Mouse (Mus musculus) right cerebral cortex, adult 18-20 months (tissue): Measurements from ENCODE around the gene Mapkbp1.
A peak's percentile ranks its signal among the peaks of the same experiment; 100 is the strongest.

Experiments
- DNase-seq: peaks from one replicate; pipeline ENCODE4 v3.0.0; 2022; ENCODE audit warnings: mixed read lengths

The Mapkbp1 gene

GRCm38 (mm10) chr2:119972537-119972879 lies at the start of gene Mapkbp1:
Gene Mapkbp1, plus strand, starts transcription at chr2:119972699.
- DNase-seq, result no peak

DNA sequence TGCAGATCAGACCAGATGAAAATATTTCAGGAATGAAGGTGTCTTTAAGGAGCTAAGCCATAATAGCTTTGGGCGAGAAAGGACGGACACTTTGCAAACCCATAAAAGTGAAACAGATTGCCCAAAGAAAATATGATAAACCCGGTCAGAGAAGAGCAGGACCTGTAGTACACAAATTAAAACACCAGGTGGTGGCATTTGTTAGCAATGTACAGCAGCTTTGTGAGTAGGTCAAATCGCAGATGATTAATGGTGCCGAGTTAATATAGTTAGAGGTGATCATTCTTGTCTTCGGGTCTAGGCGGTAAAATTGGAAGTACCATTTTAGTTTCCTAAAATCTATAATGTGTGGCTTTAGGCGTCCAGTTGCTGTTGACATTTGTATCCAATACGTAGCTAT lies 1.9 kb upstream of the Mapkbp1 start:
- peak; percentile 35 for DNase-seq

DNA sequence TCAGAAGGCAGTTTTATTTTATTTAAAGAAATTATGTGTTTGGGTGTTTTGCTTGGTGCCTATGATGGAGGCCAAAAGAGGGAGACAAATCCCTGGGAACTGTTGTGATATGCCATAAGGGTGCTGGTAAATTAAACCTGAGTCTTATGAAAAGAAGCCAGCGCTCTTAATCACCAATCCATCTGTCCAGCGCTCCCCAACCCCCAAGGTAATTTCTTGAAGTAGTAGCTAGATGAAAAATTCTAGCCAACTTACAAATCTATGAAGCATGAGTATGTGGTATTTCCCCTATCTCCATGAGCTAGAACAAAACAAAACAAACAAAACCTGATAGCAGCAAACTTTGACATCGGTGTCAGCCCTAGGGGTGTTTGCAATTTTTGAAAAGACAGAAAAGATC lies 1.2 kb upstream of the Mapkbp1 start:
- DNase-seq, result no peak

- DNase-seq, result peak; percentile 97
Observed at GRCm38 (mm10) chr2:119971837-119972536, 512 bp upstream of the Mapkbp1 start.

- no peak for DNase-seq
Observed at GRCm38 (mm10) chr2:119980343-119980986, 8.0 kb downstream of the Mapkbp1 start.

DNA sequence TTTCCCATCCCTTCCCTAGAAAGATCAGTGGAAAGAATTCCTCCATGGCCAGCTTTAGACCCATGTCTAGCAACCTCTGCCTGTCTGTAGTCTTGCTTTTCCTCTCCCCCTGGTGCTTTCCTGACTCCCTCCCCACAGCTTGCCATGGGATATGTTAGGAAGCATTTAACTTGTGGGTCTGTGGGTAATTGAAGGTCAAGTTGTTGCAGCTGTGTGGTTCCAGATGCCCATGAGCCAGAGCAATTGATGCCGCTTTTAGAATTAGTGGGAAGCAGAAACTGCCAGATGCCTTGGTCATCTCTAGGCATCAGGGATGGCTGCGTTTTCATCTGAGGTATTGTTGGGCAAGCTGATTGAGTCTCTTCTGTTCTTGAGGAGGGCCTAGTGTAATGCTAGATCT lies 9.1 kb downstream of the Mapkbp1 start:
- DNase-seq, result no peak

GRCm38 (mm10) chr2:119985871-119986270 lies 13.4 kb downstream of the Mapkbp1 start:
- no peak for DNase-seq

DNA sequence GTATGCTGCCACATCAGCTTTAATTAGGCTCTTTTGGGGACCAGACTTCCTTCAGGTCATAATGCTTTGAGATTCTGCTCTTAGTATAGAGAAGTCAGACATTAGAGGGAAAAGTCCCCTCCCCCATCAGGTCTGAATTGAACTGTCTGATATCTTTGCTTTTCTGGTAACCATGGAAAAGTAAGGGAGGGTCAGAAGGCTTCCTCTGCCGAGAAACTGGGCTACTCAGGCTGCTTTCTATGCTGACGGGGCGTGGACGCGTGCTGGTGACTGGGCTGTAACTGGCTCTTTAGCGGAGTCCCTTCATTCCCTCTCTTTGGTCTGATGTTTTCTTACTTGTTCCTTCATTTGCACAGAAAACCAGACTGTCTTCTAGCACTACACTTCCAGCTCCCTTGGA lies 13.9 kb downstream of the Mapkbp1 start:
- DNase-seq, result no peak

DNA sequence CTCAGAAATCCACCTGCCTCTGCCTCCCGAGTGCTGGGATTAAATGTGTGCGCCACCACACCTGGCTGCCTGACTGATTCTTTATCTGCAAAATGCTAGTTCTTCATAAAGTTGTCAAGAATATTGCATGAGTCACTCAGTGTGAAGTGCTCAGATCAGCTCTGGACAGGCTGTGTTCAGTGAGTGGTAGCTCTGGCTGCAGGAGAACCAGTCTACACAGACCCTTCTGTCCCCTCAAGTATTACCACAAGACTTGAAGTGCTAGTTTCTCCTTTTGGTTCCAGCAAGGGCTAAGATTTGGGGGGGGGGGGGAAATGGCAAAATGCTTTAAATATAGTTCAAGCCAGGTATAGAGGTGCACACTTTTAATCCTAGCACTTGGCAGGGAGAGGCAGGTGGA lies 14.9 kb downstream of the Mapkbp1 start:
- DNase-seq, result no peak

- DNase-seq, result no peak
Observed at GRCm38 (mm10) chr2:119988952-119989351, 16.5 kb downstream of the Mapkbp1 start.

- DNase-seq, result no peak
Observed at GRCm38 (mm10) chr2:119990881-119991280, 18.4 kb downstream of the Mapkbp1 start.

- DNase-seq, result no peak
Observed at GRCm38 (mm10) chr2:119992349-119992748, 19.9 kb downstream of the Mapkbp1 start.

DNA sequence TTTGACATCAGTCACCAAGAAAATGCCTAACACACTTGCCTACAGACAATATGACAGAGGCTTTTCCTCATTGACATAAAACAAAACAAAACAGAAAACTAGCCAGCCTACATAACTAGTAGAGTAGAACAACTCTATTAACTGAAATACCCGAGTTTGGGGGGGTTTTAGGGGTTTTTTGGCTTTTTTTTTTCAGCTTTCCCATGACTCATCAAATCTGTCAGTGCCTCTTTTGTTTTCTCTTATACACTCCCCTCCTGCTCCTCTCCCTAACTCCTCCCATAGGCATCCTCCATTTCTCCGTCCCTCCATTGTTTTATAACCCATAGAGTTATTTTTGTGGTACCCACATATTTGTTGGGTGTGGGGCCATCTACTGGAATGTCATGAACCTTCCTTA lies 21.0 kb downstream of the Mapkbp1 start:
- no peak for DNase-seq

DNA sequence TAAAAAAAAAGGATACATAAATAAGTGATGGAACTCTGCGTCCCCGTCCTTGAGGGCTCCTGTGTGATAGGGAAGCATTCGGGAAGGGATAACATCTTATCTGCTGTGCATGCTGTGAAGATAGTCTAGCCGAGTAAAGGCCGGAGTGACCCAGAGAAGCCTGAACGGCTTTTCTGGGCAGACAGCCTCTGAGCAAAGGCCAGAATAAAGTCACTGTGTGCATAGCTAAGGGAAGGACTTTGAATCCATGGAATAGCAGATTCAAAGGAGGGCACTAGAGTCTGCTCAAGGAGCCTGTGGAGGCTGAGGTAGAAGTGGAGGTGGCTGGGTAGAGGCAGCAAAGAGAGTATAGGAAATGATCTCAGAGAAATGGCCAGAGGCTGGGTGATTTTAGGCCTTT lies 22.3 kb downstream of the Mapkbp1 start:
- no peak for DNase-seq

- DNase-seq, result peak; percentile 20
Observed at GRCm38 (mm10) chr2:119995391-119996281, 23.1 kb downstream of the Mapkbp1 start.

- DNase-seq, result no peak
Observed at GRCm38 (mm10) chr2:119997354-119997753, 24.9 kb downstream of the Mapkbp1 start.

GRCm38 (mm10) chr2:119999731-120000130 lies 27.2 kb downstream of the Mapkbp1 start:
- no peak for DNase-seq

GRCm38 (mm10) chr2:120000882-120001584 lies 28.5 kb downstream of the Mapkbp1 start:
- DNase-seq, result no peak

DNA sequence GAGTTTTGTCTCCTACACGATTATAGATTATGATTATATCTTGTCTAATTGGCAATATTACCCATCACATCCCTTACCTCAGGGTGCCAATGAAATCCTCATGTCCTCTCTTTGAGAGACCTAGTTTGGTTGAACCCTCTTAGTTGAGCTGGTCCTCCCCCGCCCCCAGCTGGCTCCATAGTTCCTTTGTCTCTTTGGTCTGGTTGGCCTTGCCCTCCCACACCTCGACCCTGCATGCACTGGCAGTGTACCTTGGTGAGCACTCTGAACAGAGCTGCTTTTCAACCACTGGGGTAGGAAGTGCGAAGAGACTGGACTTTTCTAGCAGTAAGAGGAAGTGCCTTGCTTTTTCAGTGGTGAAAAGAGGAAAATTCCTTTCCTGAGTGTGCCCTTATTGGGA lies 29.5 kb downstream of the Mapkbp1 start:
- DNase-seq, result no peak

- DNase-seq, result no peak
Observed at GRCm38 (mm10) chr2:120003970-120004369, 31.5 kb downstream of the Mapkbp1 start.

GRCm38 (mm10) chr2:120006696-120007095 lies 34.2 kb downstream of the Mapkbp1 start:
- no peak for DNase-seq

- DNase-seq, result no peak
Observed at GRCm38 (mm10) chr2:120007680-120008210, 35.2 kb downstream of the Mapkbp1 start.

DNA sequence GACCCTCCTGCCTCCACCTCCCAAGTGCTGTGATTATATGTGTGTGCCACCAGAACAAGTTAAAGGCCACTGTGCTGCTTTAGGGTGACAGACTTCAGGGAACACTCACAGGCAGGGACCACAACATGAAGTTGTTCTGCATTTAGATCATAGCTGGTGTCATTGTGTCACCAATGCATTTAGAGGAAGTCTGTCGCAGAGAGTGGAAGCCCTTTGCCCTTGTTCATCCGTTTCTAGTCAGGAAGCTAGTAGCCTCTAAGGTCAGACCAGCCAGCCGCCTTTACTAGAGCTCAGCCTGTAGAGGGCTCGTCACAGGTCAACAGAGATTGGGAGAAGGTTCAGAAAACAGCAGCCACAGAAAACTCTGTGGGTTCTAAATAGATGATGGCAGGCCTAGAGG lies 36.2 kb downstream of the Mapkbp1 start:
- no peak for DNase-seq
